Mouse (Mus musculus): Measurements from ENCODE around the gene Ccl1. TPM values are rescaled to one million over a fixed set of nuclear protein-coding genes. Genes with fewer than 3 reads are reported as not detected.

The Ccl1 gene
- polyA plus RNA-seq, 1 experiment, result not detected

GRCm38 (mm10) chr11:82214405-82214804 lies 91.1 kb downstream of the Ccl1 start:
- TF ChIP-seq CTCF (IDR thresholded peaks at IDR 0.05; ENCODE audit: extremely low read depth, insufficient read depth, insufficient read length, insufficient replicate concordance), result no peak
- no peak for DNase-seq (ENCODE audit: low read depth in 1 of 2, low spot score in 2 of 2)
- Histone ChIP-seq H3K27ac (ENCODE audit: insufficient read depth, low read length) (no peak overlapping the region), H3K4me3 (ENCODE audit: extremely low read depth, insufficient read depth, insufficient read length) (no peak overlapping the region), H3K4me1 (ENCODE audit: control insufficient read depth, insufficient read depth, insufficient read length) (no peaks in the 10 kb centered on the region), H3K36me3 (ENCODE audit: control insufficient read depth, insufficient read depth, low read length) (no peaks in the 10 kb centered on the region), H3K27me3 (ENCODE audit: control insufficient read depth, insufficient read depth, low read length) (no peaks in the 10 kb centered on the region)
- 34% methylated on average over 4 of the region's 4 CpGs for WGBS

GRCm38 (mm10) chr11:82206960-82207488 lies 98.5 kb downstream of the Ccl1 start:
- no peaks in the 10 kb centered on the region for H3K27me3 ChIP-seq (ENCODE audit: control insufficient read depth, insufficient read depth, low read length)
- H3K36me3 ChIP-seq (ENCODE audit: control insufficient read depth, insufficient read depth, low read length), result no peaks in the 10 kb centered on the region
- no peak for TF ChIP-seq CTCF (IDR thresholded peaks at IDR 0.05; ENCODE audit: extremely low read depth, insufficient read depth, insufficient read length, insufficient replicate concordance)
- no peak for TF ChIP-seq POLR2A (IDR thresholded peaks at IDR 0.05; ENCODE audit: low read depth, low read length)
- no peak overlapping the region for H3K27ac ChIP-seq (ENCODE audit: insufficient read depth, low read length)
- DNase-seq (ENCODE audit: low read depth in 1 of 2, low spot score in 2 of 2), result no peak
- 95% methylated on average over 2 of the region's 2 CpGs for WGBS
- no peak overlapping the region for H3K4me3 ChIP-seq (ENCODE audit: extremely low read depth, insufficient read depth, insufficient read length)
- no peaks in the 10 kb centered on the region; the same call in 1 of the 2 replicates for H3K4me1 ChIP-seq (ENCODE audit: control insufficient read depth, insufficient read depth, insufficient read length)

GRCm38 (mm10) chr11:82205221-82205620 lies 100.3 kb downstream of the Ccl1 start:
- TF ChIP-seq CTCF (IDR thresholded peaks at IDR 0.05; ENCODE audit: extremely low read depth, insufficient read depth, insufficient read length, insufficient replicate concordance), result no peak
- TF ChIP-seq POLR2A (IDR thresholded peaks at IDR 0.05; ENCODE audit: low read depth, low read length), result no peak
- Histone ChIP-seq H3K4me1 (ENCODE audit: control insufficient read depth, insufficient read depth, insufficient read length) (no peaks in the 10 kb centered on the region; the same call in 1 of the 2 replicates), H3K27me3 (ENCODE audit: control insufficient read depth, insufficient read depth, low read length) (no peaks in the 10 kb centered on the region), H3K36me3 (ENCODE audit: control insufficient read depth, insufficient read depth, low read length) (no peaks in the 10 kb centered on the region), H3K4me3 (ENCODE audit: extremely low read depth, insufficient read depth, insufficient read length) (no peak overlapping the region), H3K27ac (ENCODE audit: insufficient read depth, low read length) (no peak overlapping the region)
- WGBS, result 80% methylated on average over 6 of the region's 6 CpGs
- DNase-seq (ENCODE audit: low read depth in 1 of 2, low spot score in 2 of 2), result no peak

- H3K27ac ChIP-seq (ENCODE audit: insufficient read depth, low read length), result no peak overlapping the region
- DNase-seq (ENCODE audit: low read depth in 1 of 2, low spot score in 2 of 2), result no peak
- WGBS, result 16% methylated on average over 3 of the region's 3 CpGs
- H3K36me3 ChIP-seq (ENCODE audit: control insufficient read depth, insufficient read depth, low read length), result no peaks in the 10 kb centered on the region
- H3K4me1 ChIP-seq (ENCODE audit: control insufficient read depth, insufficient read depth, insufficient read length), result no peaks in the 10 kb centered on the region; the same call in 1 of the 2 replicates
- H3K27me3 ChIP-seq (ENCODE audit: control insufficient read depth, insufficient read depth, low read length), result no peaks in the 10 kb centered on the region
- no peak overlapping the region for H3K4me3 ChIP-seq (ENCODE audit: extremely low read depth, insufficient read depth, insufficient read length)
- TF ChIP-seq POLR2A (IDR thresholded peaks at IDR 0.05; ENCODE audit: low read depth, low read length), result no peak
These were observed 101.8 kb downstream of the Ccl1 start for GRCm38 (mm10) chr11:82203706-82204105.

- H3K36me3 ChIP-seq (ENCODE audit: control insufficient read depth, insufficient read depth, low read length), result no peaks in the 10 kb centered on the region
- no peaks in the 10 kb centered on the region for H3K4me1 ChIP-seq (ENCODE audit: control insufficient read depth, insufficient read depth, insufficient read length)
- no peak for DNase-seq (ENCODE audit: low read depth in 1 of 2, low spot score in 2 of 2)
- no peak overlapping the region for H3K27ac ChIP-seq (ENCODE audit: insufficient read depth, low read length)
- 79% methylated on average over 3 of the region's 3 CpGs for WGBS
- no peak for TF ChIP-seq CTCF (IDR thresholded peaks at IDR 0.05; ENCODE audit: extremely low read depth, insufficient read depth, insufficient read length, insufficient replicate concordance)
- no peak for TF ChIP-seq POLR2A (IDR thresholded peaks at IDR 0.05; ENCODE audit: low read depth, low read length)
- no peaks in the 10 kb centered on the region for H3K27me3 ChIP-seq (ENCODE audit: control insufficient read depth, insufficient read depth, low read length)
- H3K4me3 ChIP-seq (ENCODE audit: extremely low read depth, insufficient read depth, insufficient read length), result no peak overlapping the region
These were observed 107.7 kb downstream of the Ccl1 start for GRCm38 (mm10) chr11:82197774-82198173.

GRCm38 (mm10) chr11:82194980-82195379 lies 110.5 kb downstream of the Ccl1 start:
- Histone ChIP-seq H3K4me3 (ENCODE audit: extremely low read depth, insufficient read depth, insufficient read length) (no peak overlapping the region), H3K27ac (ENCODE audit: insufficient read depth, low read length) (no peak overlapping the region), H3K4me1 (ENCODE audit: control insufficient read depth, insufficient read depth, insufficient read length) (no peaks in the 10 kb centered on the region), H3K27me3 (ENCODE audit: control insufficient read depth, insufficient read depth, low read length) (no peaks in the 10 kb centered on the region), H3K36me3 (ENCODE audit: control insufficient read depth, insufficient read depth, low read length) (no peaks in the 10 kb centered on the region)
- no peak for DNase-seq (ENCODE audit: low read depth in 1 of 2, low spot score in 2 of 2)
- WGBS, result 35% methylated on average over 2 of the region's 2 CpGs
- TF ChIP-seq CTCF (IDR thresholded peaks at IDR 0.05; ENCODE audit: extremely low read depth, insufficient read depth, insufficient read length, insufficient replicate concordance) (no peak), POLR2A (IDR thresholded peaks at IDR 0.05; ENCODE audit: low read depth, low read length) (no peak)

- Histone ChIP-seq H3K4me1 (ENCODE audit: control insufficient read depth, insufficient read depth, insufficient read length) (no peaks in the 10 kb centered on the region), H3K36me3 (ENCODE audit: control insufficient read depth, insufficient read depth, low read length) (no peaks in the 10 kb centered on the region), H3K4me3 (ENCODE audit: extremely low read depth, insufficient read depth, insufficient read length) (no peak overlapping the region), H3K27me3 (ENCODE audit: control insufficient read depth, insufficient read depth, low read length) (no peaks in the 10 kb centered on the region), H3K27ac (ENCODE audit: insufficient read depth, low read length) (no peak overlapping the region)
- no peak for DNase-seq (ENCODE audit: low read depth in 1 of 2, low spot score in 2 of 2)
- WGBS, result 85% methylated on average over 9 of the region's 9 CpGs
- TF ChIP-seq POLR2A (IDR thresholded peaks at IDR 0.05; ENCODE audit: low read depth, low read length) (no peak), CTCF (IDR thresholded peaks at IDR 0.05; ENCODE audit: extremely low read depth, insufficient read depth, insufficient read length, insufficient replicate concordance) (no peak)
These were observed 111.7 kb downstream of the Ccl1 start for GRCm38 (mm10) chr11:82193826-82194225.
